Mouse (Mus musculus) limb, embryonic 14.5 days (tissue): ENCODE data around the gene Acadl. TPM values are rescaled to one million over a fixed set of nuclear protein-coding genes. Genes with fewer than 3 reads are reported as not detected.

Source experiments
- ATAC-seq: fragments of 200-750 bp; cut with Nextera tagmentation; 2 replicates; pipeline ENCODE4 v1.8.0; 2017; ENCODE audit warnings: low read depth, moderate number of reproducible peaks, moderate TSS enrichment; ENCODE audit not compliant: low FRiP score
- DNase-seq: peaks from one replicate; pipeline ENCODE4 v3.0.0-alpha.2; 2015; ENCODE audit warnings: low spot score
- H3K27ac ChIP-seq: fragments of 300-500 bp; sonication (generic); replicated peaks from 2 replicates; pipeline ENCODE4 v1.5.1; 2014; ENCODE audit warnings: low read depth, mild to moderate bottlenecking, low read length, moderate library complexity, mixed read lengths
- H3K27me3 ChIP-seq: fragments of 300-500 bp; sonication (generic); 2 replicates; pipeline ENCODE4 v1.6.1; 2014; ENCODE audit warnings: low read length, mixed read lengths; ENCODE audit not compliant: control insufficient read depth, insufficient read depth
- H3K36me3 ChIP-seq: fragments of 300-500 bp; sonication (generic); 2 replicates; pipeline ENCODE4 v1.6.1; 2014; ENCODE audit warnings: mild to moderate bottlenecking, low read length, moderate library complexity, mixed read lengths; ENCODE audit not compliant: control insufficient read depth, insufficient read depth
- H3K4me1 ChIP-seq: fragments of 300-500 bp; sonication (generic); 2 replicates; pipeline ENCODE4 v1.6.1; 2014; ENCODE audit warnings: antibody characterized with exemption, low read length, mixed read lengths; ENCODE audit not compliant: control insufficient read depth, insufficient read depth
- H3K4me2 ChIP-seq: fragments of 300-500 bp; sonication (generic); replicated peaks from 2 replicates; pipeline ENCODE4 v1.6.1; 2014; ENCODE audit warnings: low read depth, mild to moderate bottlenecking, low read length, moderate library complexity; ENCODE audit not compliant: severe bottlenecking
- H3K4me3 ChIP-seq: fragments of 300-500 bp; sonication (generic); replicated peaks from 2 replicates; pipeline ENCODE4 v1.5.1; 2014; ENCODE audit warnings: low read length
- H3K9ac ChIP-seq: fragments of 300-500 bp; sonication (generic); 2 replicates; pipeline ENCODE4 v1.6.1; 2014; ENCODE audit warnings: mild to moderate bottlenecking, low read depth, low read length, moderate library complexity; ENCODE audit not compliant: severe bottlenecking
- H3K9me3 ChIP-seq: fragments of 300-500 bp; sonication (generic); 2 replicates; pipeline ENCODE4 v1.6.1; 2016; ENCODE audit warnings: low read length; ENCODE audit not compliant: control insufficient read depth
- POLR2A ChIP-seq: fragments of 200-500 bp; IDR thresholded peaks from 2 replicates; pipeline ENCODE4 v1.8.0; 2012; ENCODE audit warnings: inconsistent platforms, mild to moderate bottlenecking, moderate library complexity, borderline replicate concordance; ENCODE audit not compliant: insufficient read depth, insufficient read length; ENCODE audit errors: extremely low read depth
- WGBS: fragments of 180-500 bp; shearing (Covaris S2); extraction: QIAGEN DNeasy Blood & Tissue Kit; methylation state at CpG from one replicate; pipeline ENCODE4 v1.1.7; 2014; 5-methylcytosine and 5-hydroxymethylcytosine counted together
- polyA plus RNA-seq, 2 experiments: library from polyadenylated mRNA; depleted of rRNA in 1 of 2; stranded (reverse) in 1 of 2; unstranded in 1 of 2; fragments of >200 nt; fragmentation: Nextera tagmentation in 1 of 2; extraction: Ambion mirVana in 1 of 2; gene quantifications; 2 replicates each; pipeline versions ENCODE4 v1.2.1 to v1.2.3; 2012 to 2014

Gene Acadl
- polyA plus RNA-seq (2012; rRNA removed) (20.3 and 32.4 TPM in 2 replicates), polyA plus RNA-seq (2014; fragmentation: Nextera tagmentation; extraction: Ambion mirVana) (78.7 and 86.0 TPM in 2 replicates)

DNA sequence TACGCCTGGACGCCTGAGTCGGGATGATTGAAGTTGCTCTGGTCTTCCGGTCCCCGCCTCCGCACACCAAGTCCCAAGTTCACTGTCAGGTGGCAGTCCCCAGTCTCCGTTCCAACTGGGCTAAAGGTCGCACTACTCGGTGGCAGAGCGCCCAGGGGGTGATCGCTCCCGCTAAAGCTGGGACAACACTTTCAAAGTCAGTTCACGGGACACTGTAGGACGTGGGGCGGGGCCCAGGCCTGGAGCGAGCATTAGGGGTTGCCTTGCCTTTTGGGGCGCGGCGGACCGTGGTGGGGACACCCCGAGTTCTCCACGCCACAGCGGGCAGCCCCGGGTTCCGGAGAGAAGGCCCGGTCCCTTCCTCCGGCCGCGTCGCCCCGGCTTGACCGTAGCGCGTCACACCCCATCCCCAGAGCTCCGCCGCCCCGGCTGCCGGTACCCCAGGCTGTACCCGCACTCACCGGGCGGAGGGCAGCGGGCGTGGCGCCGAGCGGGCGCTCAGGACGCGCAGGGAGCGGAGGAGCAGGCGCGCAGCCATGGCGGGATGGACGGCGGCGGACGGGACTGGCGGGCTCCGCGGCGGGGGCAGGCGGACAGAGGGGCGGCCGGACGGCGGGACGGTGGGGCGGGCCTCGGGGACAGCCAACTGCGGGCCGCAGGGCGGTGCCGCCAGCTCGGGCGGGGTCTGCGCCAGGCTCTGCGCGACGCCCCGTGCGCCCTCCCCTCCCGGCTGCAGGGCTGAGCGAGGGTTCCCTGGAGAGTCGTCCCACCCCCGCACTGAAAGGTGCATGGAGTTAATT, at the start of gene Acadl:
TSS of gene Acadl (minus strand) at position 566 of the 800 bp plus-strand sequence.
- no peaks in the 10 kb centered on the region for H3K27me3 ChIP-seq
- H3K36me3 ChIP-seq = 0 out of 2 replicates have a peak, but pooled peaks cover 3% of the 10 kb centered on the region
- no peaks in the 10 kb centered on the region for H3K4me1 ChIP-seq
- WGBS = 4% methylated on average over 47 of the region's 85 CpGs
- TF ChIP-seq POLR2A = no peak
- peaks cover 13% of the 10 kb centered on the region; the same call in 1 of the 2 replicates for H3K9me3 ChIP-seq
- H3K9ac ChIP-seq = peak within 1 kb of the TSS; percentile 88
- DNase-seq (peak; percentile 74), ATAC-seq (peak; percentile 87)
- peak within 1 kb of the TSS; percentile 53 for H3K4me2 ChIP-seq
- peak within 1 kb of the TSS; percentile 77 for H3K4me3 ChIP-seq
- H3K27ac ChIP-seq = peak within 1 kb of the TSS; percentile 70

DNA sequence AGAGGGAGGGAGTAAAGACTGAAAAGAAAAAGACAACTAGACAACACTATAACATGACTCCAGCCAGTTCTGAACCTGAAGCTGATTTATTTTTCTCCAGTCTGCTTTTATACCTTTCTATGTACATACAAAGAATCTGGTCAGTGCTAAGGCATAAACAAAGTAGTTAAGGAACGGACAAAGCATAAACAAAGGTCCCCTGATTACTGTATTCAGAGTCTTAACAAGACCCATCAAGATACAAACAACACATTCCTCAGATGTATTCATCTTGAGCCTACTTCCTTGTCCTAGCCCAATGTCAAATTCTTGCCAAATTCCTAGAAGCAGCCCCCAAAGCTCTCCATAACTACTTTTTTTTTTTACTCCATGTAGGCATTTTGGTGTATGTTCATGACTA, 49.2 kb upstream of the Acadl start:
- Histone ChIP-seq H3K27me3 (no peaks in the 10 kb centered on the region), H3K4me2 (no peak overlapping the region), H3K4me3 (no peak overlapping the region), H3K9me3 (no peaks in the 10 kb centered on the region), H3K27ac (no peak overlapping the region), H3K36me3 (no peaks in the 10 kb centered on the region), H3K9ac (no peak overlapping the region), H3K4me1 (no peaks in the 10 kb centered on the region)
- WGBS = 85% methylated on average over 1 of the region's 1 CpGs
- ATAC-seq (no peak), DNase-seq (no peak)
- TF ChIP-seq POLR2A = no peak

DNA sequence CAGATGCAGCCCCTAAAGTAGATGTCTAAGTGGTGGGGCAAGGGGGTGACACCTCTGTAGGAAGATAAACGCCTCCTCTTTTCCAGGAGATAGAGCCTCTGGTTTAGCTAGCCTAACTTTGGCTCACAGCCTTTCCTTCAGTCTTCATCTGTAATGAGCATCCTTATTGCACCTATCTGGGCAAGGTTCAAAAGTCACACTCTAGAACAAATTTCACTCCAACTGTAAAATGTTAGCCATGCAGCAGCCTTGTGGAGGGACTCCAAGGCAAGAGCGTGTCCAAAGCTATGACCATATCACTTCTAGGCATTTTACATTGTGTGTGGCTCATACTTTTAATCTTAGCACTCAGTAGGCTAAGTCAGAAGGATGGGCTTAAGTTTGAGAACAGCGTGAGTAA, 39.5 kb upstream of the Acadl start:
- Histone ChIP-seq H3K4me2 (no peak overlapping the region), H3K27me3 (no peaks in the 10 kb centered on the region), H3K9ac (no peak overlapping the region), H3K27ac (no peak overlapping the region), H3K4me1 (peaks cover 3% of the 10 kb centered on the region), H3K4me3 (no peak overlapping the region), H3K36me3 (no peaks in the 10 kb centered on the region), H3K9me3 (no peaks in the 10 kb centered on the region)
- DNase-seq (no peak), ATAC-seq (no peak)
- TF ChIP-seq POLR2A = no peak
- 80% methylated on average over 3 of the region's 3 CpGs for WGBS

DNA sequence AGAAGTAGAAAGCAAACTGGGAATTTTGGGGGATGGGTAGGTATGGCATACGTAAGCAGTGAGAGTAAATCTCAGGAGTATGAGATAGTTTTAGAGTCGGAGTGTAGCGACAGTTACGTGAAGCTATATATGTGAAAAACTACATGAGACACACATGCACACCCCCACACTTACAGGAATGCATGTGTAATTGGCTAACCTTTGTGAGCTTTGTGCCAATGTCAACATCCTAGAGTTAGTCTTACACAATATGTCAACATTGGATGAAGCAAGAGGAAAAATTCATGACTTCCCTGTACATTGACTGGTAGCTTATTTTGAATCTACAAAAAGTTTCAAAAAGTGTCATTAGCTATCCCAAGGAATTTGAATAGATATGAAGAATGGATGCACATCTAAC, 37.9 kb upstream of the Acadl start:
- no peaks in the 10 kb centered on the region for H3K27me3 ChIP-seq
- no peak for DNase-seq
- H3K4me2 ChIP-seq = no peak overlapping the region
- no peak overlapping the region for H3K27ac ChIP-seq
- H3K4me3 ChIP-seq = no peak overlapping the region
- peaks cover 11% of the 10 kb centered on the region for H3K4me1 ChIP-seq
- WGBS = 82% methylated on average over 4 of the region's 4 CpGs
- no peak for ATAC-seq
- H3K9ac ChIP-seq = no peak overlapping the region
- no peaks in the 10 kb centered on the region for H3K9me3 ChIP-seq
- no peak for TF ChIP-seq POLR2A
- no peaks in the 10 kb centered on the region for H3K36me3 ChIP-seq

DNA sequence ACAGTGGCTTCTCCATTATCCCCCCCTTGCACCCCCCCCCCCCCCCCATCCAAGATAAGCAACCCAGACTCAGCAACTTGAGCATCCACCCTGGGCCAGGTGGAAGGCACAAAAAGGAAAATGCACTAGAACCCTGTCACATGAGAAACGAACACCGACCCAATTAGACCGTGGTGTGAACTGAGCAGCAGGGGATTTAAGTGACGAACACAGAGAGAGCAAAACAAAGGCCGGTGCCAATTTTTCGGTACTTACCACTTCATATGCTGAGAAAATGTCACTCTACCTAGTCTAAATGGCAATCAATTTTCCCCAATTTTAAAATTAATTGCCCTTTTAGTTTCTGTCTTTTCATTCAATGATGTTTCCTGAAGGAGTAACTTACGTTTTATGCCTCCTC, 35.2 kb upstream of the Acadl start:
- Histone ChIP-seq H3K4me1 (peaks cover 17% of the 10 kb centered on the region), H3K4me2 (no peak overlapping the region), H3K9ac (no peak overlapping the region), H3K27ac (no peak overlapping the region), H3K9me3 (no peaks in the 10 kb centered on the region), H3K27me3 (no peaks in the 10 kb centered on the region), H3K4me3 (no peak overlapping the region), H3K36me3 (no peaks in the 10 kb centered on the region)
- 48% methylated on average over 7 of the region's 7 CpGs for WGBS
- no peak for DNase-seq
- no peak for TF ChIP-seq POLR2A
- ATAC-seq = no peak
